Mouse (Mus musculus): ENCODE measurements around the gene Fut11. TPM values are rescaled to one million over a fixed set of nuclear protein-coding genes. Genes with fewer than 3 reads are reported as not detected.
"Not testable (repeated sequence)": the region's sequence is repeated elsewhere in the genome, so short reads cannot be mapped to it uniquely, and the experiment has no call there.

Gene Fut11
- total and polyA plus RNA-seq, 2 experiments from 2014 or later = 18.0 to 26.2 TPM

GRCm38 (mm10) chr14:20698515-20698914, 3.7 kb downstream of the Fut11 start:
- no peak overlapping the region for H3K4me3 ChIP-seq (ENCODE audit: low read length)

GRCm38 (mm10) chr14:20700362-20700761, 5.6 kb downstream of the Fut11 start:
- Histone ChIP-seq H3K4me2 (ENCODE audit: low read depth, low read length) (no peak overlapping the region; the same call in 1 of the 2 replicates), H3K9ac (replicated peaks; ENCODE audit: low read length) (no peak overlapping the region), H3K27me3 (ENCODE audit: insufficient read depth, low read length) (no peaks in the 10 kb centered on the region), H3K4me1 (ENCODE audit: insufficient read depth, low read length) (peaks cover 18% of the 10 kb centered on the region), H3K36me3 (ENCODE audit: insufficient read depth, low read length) (peaks cover 4% of the 10 kb centered on the region; the same call in 1 of the 2 replicates), H3K27ac (no peak overlapping the region), H3K9me3 (ENCODE audit: low read length) (no peaks in the 10 kb centered on the region), H3K4me3 (ENCODE audit: low read length) (no peak overlapping the region)
- no peak for TF ChIP-seq CTCF (IDR thresholded peaks at IDR 0.05; ENCODE audit: low read depth)
- 81% methylated on average over 3 of the region's 3 CpGs for WGBS
- ATAC-seq = no peak
- DNase-seq (ENCODE audit: low spot score) = no peak

More at GRCm38 (mm10) chr14:20698515-20698914, 3.7 kb downstream of the Fut11 start:
- TF ChIP-seq CTCF (IDR thresholded peaks at IDR 0.05; ENCODE audit: low read depth) = no peak
- H3K27ac ChIP-seq = no peak overlapping the region
- peak overlapping the region; percentile 15; the same call in 1 of the 2 replicates for H3K9ac ChIP-seq (replicated peaks; ENCODE audit: low read length)
- no peaks in the 10 kb centered on the region for H3K27me3 ChIP-seq (ENCODE audit: insufficient read depth, low read length)
- H3K9me3 ChIP-seq (ENCODE audit: low read length) = no peaks in the 10 kb centered on the region
- peaks cover 7% of the 10 kb centered on the region for H3K36me3 ChIP-seq (ENCODE audit: insufficient read depth, low read length)
- H3K4me1 ChIP-seq (ENCODE audit: insufficient read depth, low read length) = peaks cover 18% of the 10 kb centered on the region
- 89% methylated on average over 2 of the region's 2 CpGs for WGBS
- H3K4me2 ChIP-seq (ENCODE audit: low read depth, low read length) = peak overlapping the region; percentile 82
- ATAC-seq (no peak), DNase-seq (ENCODE audit: low spot score) (no peak)

GRCm38 (mm10) chr14:20701554-20701953, 6.8 kb downstream of the Fut11 start:
- Histone ChIP-seq H3K36me3 (ENCODE audit: insufficient read depth, low read length) (peaks cover 4% of the 10 kb centered on the region; the same call in 1 of the 2 replicates), H3K4me3 (ENCODE audit: low read length) (no peak overlapping the region), H3K27me3 (ENCODE audit: insufficient read depth, low read length) (no peaks in the 10 kb centered on the region), H3K27ac (no peak overlapping the region), H3K4me2 (ENCODE audit: low read depth, low read length) (peak overlapping the region; percentile 65), H3K9ac (replicated peaks; ENCODE audit: low read length) (peak overlapping the region; percentile 84; the same call in 1 of the 2 replicates), H3K9me3 (ENCODE audit: low read length) (no peaks in the 10 kb centered on the region), H3K4me1 (ENCODE audit: insufficient read depth, low read length) (peaks cover 10% of the 10 kb centered on the region)
- DNase-seq (ENCODE audit: low spot score) (no peak), ATAC-seq (no peak)
- 84% methylated on average over 8 of the region's 8 CpGs for WGBS
- no peak for TF ChIP-seq CTCF (IDR thresholded peaks at IDR 0.05; ENCODE audit: low read depth)

GRCm38 (mm10) chr14:20702096-20702740, 7.5 kb downstream of the Fut11 start:
- no peaks in the 10 kb centered on the region for H3K9me3 ChIP-seq (ENCODE audit: low read length)
- peaks cover 4% of the 10 kb centered on the region; the same call in 1 of the 2 replicates for H3K36me3 ChIP-seq (ENCODE audit: insufficient read depth, low read length)
- WGBS = 15% methylated on average over 15 of the region's 15 CpGs
- H3K4me1 ChIP-seq (ENCODE audit: insufficient read depth, low read length) = peaks cover 6% of the 10 kb centered on the region; the same call in 1 of the 2 replicates
- H3K4me2 ChIP-seq (ENCODE audit: low read depth, low read length) = peak overlapping the region; percentile 65
- ATAC-seq (no peak; the same call in 1 of the 2 replicates), DNase-seq (ENCODE audit: low spot score) (no peak)
- H3K4me3 ChIP-seq (ENCODE audit: low read length) = peak overlapping the region; percentile 67
- H3K27ac ChIP-seq = peak overlapping the region; percentile 88
- H3K9ac ChIP-seq (replicated peaks; ENCODE audit: low read length) = peak overlapping the region; percentile 84
- no peaks in the 10 kb centered on the region for H3K27me3 ChIP-seq (ENCODE audit: insufficient read depth, low read length)
- no peak for TF ChIP-seq CTCF (IDR thresholded peaks at IDR 0.05; ENCODE audit: low read depth)

GRCm38 (mm10) chr14:20702741-20703381, 8.1 kb downstream of the Fut11 start, which contains the start of gene Chchd1:
Chchd1 (plus strand) TSS chr14:20703006.
- peak within 1 kb of the TSS; percentile 67 for H3K4me3 ChIP-seq (ENCODE audit: low read length)
- TF ChIP-seq CTCF (IDR thresholded peaks at IDR 0.05; ENCODE audit: low read depth) = peak; percentile 3; the same call in 1 of the 2 replicates
- H3K9me3 ChIP-seq (ENCODE audit: low read length) = no peaks in the 10 kb centered on the region
- H3K4me1 ChIP-seq (ENCODE audit: insufficient read depth, low read length) = peaks cover 6% of the 10 kb centered on the region; the same call in 1 of the 2 replicates
- peak; percentile 79 for ATAC-seq
- peak within 1 kb of the TSS; percentile 84 for H3K9ac ChIP-seq (replicated peaks; ENCODE audit: low read length)
- under 1% methylated on average over 61 of the region's 61 CpGs for WGBS
- peak within 1 kb of the TSS; percentile 88 for H3K27ac ChIP-seq
- no peaks in the 10 kb centered on the region for H3K27me3 ChIP-seq (ENCODE audit: insufficient read depth, low read length)
- DNase-seq (ENCODE audit: low spot score) = peak; percentile 92
- peaks cover 4% of the 10 kb centered on the region; the same call in 1 of the 2 replicates for H3K36me3 ChIP-seq (ENCODE audit: insufficient read depth, low read length)
- peak within 1 kb of the TSS; percentile 65 for H3K4me2 ChIP-seq (ENCODE audit: low read depth, low read length)

GRCm38 (mm10) chr14:20703461-20703860, 8.7 kb downstream of the Fut11 start:
- WGBS = 12% methylated on average over 8 of the region's 8 CpGs
- Histone ChIP-seq H3K27ac (peak overlapping the region; percentile 88), H3K9ac (replicated peaks; ENCODE audit: low read length) (peak overlapping the region; percentile 84), H3K4me2 (ENCODE audit: low read depth, low read length) (peak overlapping the region; percentile 65), H3K4me3 (ENCODE audit: low read length) (peak overlapping the region; percentile 67)
- not testable (repeated sequence) for H3K4me1 ChIP-seq (ENCODE audit: insufficient read depth, low read length); H3K36me3 ChIP-seq (ENCODE audit: insufficient read depth, low read length); H3K9me3 ChIP-seq (ENCODE audit: low read length); H3K27me3 ChIP-seq (ENCODE audit: insufficient read depth, low read length); ATAC-seq; DNase-seq (ENCODE audit: low spot score)

Measured in hindbrain, postnatal 0 days (tissue).